Mouse (Mus musculus) forebrain, embryonic 13.5 days (tissue): ENCODE results near the gene Lypd6. TPM values are rescaled to one million over a fixed set of nuclear protein-coding genes. Genes with fewer than 3 reads are reported as not detected.

Experiments
- ATAC-seq: fragments of 200-750 bp; cut with Nextera tagmentation; 2 replicates; pipeline ENCODE4 v1.8.0; 2017
- H3K27ac ChIP-seq: fragments of 300-500 bp; sonication (generic); 2 replicates; pipeline ENCODE4 v1.5.1; 2015; ENCODE audit warnings: inconsistent platforms, mild to moderate bottlenecking, moderate library complexity
- H3K27me3 ChIP-seq: fragments of 300-500 bp; sonication (generic); 2 replicates; pipeline ENCODE4 v1.6.1; 2015; ENCODE audit warnings: mild to moderate bottlenecking, inconsistent platforms
- H3K36me3 ChIP-seq: fragments of 300-500 bp; sonication (generic); 2 replicates; pipeline ENCODE4 v1.6.1; 2015; ENCODE audit warnings: mild to moderate bottlenecking, inconsistent platforms; ENCODE audit not compliant: poor library complexity, severe bottlenecking
- H3K4me1 ChIP-seq: fragments of 300-500 bp; sonication (generic); 2 replicates; pipeline ENCODE4 v1.6.1; 2015; ENCODE audit warnings: inconsistent platforms
- H3K4me2 ChIP-seq: fragments of 300-500 bp; sonication (generic); 2 replicates; pipeline ENCODE4 v1.6.1; 2015; ENCODE audit warnings: inconsistent platforms, mild to moderate bottlenecking, moderate library complexity
- H3K4me3 ChIP-seq: fragments of 300-500 bp; sonication (generic); 2 replicates; pipeline ENCODE4 v1.5.1; 2015; ENCODE audit warnings: mild to moderate bottlenecking, inconsistent platforms
- H3K9ac ChIP-seq: fragments of 300-500 bp; sonication (generic); 2 replicates; pipeline ENCODE4 v1.6.1; 2015; ENCODE audit warnings: mild to moderate bottlenecking, inconsistent platforms
- H3K9me3 ChIP-seq: fragments of 300-500 bp; sonication (generic); replicated peaks from 2 replicates; pipeline ENCODE4 v1.6.1; 2016; ENCODE audit warnings: inconsistent platforms
- whole genome bisulfite sequencing: fragments of 180-500 bp; shearing (Covaris S2); methylation state at CpG from one replicate; pipeline ENCODE4 v1.1.7; 2015; 5-methylcytosine and 5-hydroxymethylcytosine counted together
- polyA plus RNA-seq: library from polyadenylated mRNA; unstranded; fragments of >200 nt; fragmentation: Nextera tagmentation; extraction: Ambion mirVana; gene quantifications from 2 replicates; pipeline ENCODE4 v1.2.1, GENCODE M21; 2015

Lypd6 gene
- polyA plus RNA-seq, 1 experiment from 2014 or later, result 12.6 TPM

DNA sequence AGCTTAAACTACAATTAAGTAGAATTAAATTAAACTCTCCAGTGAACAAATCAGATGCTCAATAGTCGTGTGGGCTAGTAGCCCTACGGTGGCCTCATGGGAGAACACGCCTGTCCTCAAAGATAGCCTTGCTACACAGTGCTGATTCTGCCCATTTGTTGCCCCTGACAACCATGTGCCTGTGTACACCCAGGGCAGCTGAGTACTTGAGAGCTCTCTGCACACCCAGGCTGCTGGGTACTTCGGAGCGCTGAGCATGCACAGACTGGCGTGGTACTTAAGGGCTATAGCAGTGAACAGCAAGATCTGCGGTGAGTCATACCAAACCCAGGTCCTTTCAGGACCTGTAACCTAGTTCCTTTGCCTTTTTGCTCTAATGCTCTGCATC lies 84.0 kb downstream of the Lypd6 start:
- Histone ChIP-seq H3K9ac (no peak overlapping the region), H3K4me2 (no peak overlapping the region), H3K4me3 (no peak overlapping the region), H3K27me3 (no peaks in the 10 kb centered on the region), H3K36me3 (no peaks in the 10 kb centered on the region), H3K4me1 (no peaks in the 10 kb centered on the region), H3K9me3 (no peaks in the 10 kb centered on the region), H3K27ac (no peak overlapping the region)
- 0 out of 2 replicates have a peak, but pooled peaks have one; percentile 13 for ATAC-seq
- WGBS, result 86% methylated on average over 7 of the region's 7 CpGs

DNA sequence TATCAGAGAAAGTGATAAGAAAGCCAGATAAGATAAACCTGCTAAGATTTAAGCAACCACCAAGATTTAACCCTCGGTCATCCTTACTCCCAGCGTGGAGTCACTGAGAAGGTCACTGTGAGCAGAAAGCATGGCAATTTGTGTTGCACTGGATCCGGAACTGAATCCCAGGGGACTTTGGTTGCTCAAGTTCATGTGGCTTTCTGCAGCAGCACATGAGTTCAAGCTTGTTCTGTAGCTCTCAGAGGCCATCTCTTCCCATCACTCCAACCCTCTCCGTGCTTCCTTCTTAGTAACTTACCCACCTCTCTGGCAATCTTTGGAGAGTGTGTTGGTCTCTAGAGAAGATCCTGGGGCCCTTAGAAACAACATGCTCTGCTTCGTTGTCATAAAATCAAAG lies 84.6 kb downstream of the Lypd6 start:
- Histone ChIP-seq H3K27me3 (no peaks in the 10 kb centered on the region), H3K36me3 (no peaks in the 10 kb centered on the region), H3K9ac (no peak overlapping the region), H3K4me1 (no peaks in the 10 kb centered on the region), H3K4me2 (no peak overlapping the region), H3K9me3 (no peaks in the 10 kb centered on the region), H3K27ac (no peak overlapping the region), H3K4me3 (no peak overlapping the region)
- 94% methylated on average over 5 of the region's 5 CpGs for WGBS
- ATAC-seq, result no peak

DNA sequence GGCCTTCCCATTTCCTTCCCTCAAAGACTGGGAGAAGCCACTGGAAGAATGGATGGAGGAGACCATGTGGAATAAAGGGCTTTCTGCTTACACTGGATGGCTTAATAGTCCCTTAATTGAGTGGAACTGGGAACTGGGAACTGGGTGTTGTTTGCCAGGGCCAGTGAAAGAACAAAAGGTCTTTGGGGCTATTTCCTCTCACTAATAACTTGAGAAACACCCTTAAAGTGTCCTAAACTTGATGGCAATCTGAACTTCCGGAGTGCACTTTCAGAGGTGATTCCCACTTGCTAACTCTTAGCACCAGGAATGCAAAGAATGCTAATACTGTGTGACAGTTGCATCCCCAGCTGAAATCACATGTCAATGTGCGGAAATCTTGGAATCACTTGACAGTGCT lies 85.2 kb downstream of the Lypd6 start:
- no peaks in the 10 kb centered on the region for H3K36me3 ChIP-seq
- 73% methylated on average over 2 of the region's 2 CpGs for WGBS

DNA sequence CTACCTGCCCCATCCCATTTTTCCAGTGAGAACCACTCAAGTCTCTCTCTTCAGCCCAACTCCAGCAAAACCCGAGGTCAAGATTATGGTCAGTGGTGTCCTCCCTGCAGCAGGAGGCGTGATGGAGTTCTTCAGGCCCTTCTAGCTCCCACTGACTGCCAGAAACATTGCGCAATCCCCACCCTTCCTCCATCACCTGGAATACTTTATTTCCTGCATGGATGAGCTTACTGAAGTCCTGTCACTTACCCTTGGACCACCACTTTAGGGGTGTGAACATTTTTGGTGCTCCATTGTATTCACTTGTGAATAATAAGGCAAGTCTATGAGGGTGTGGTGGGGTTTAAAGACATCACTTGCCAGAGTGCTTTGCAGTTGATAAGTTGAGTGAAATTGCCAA lies 85.7 kb downstream of the Lypd6 start:
- Histone ChIP-seq H3K4me3 (no peak overlapping the region), H3K27me3 (no peaks in the 10 kb centered on the region), H3K27ac (no peak overlapping the region), H3K9ac (no peak overlapping the region), H3K9me3 (0 out of 2 replicates have a peak, but pooled peaks cover 5% of the 10 kb centered on the region), H3K4me2 (no peak overlapping the region), H3K4me1 (no peaks in the 10 kb centered on the region), H3K36me3 (no peaks in the 10 kb centered on the region)
- ATAC-seq, result no peak
- 91% methylated on average over 3 of the region's 3 CpGs for WGBS

More for the DNA sequence above, 85.2 kb downstream of the Lypd6 start:
- no peak overlapping the region for H3K4me2 ChIP-seq
- no peak overlapping the region for H3K4me3 ChIP-seq
- no peak for ATAC-seq
- no peaks in the 10 kb centered on the region for H3K27me3 ChIP-seq
- no peak overlapping the region for H3K27ac ChIP-seq
- H3K9ac ChIP-seq, result no peak overlapping the region
- H3K4me1 ChIP-seq, result no peaks in the 10 kb centered on the region
- H3K9me3 ChIP-seq, result 0 out of 2 replicates have a peak, but pooled peaks cover 4% of the 10 kb centered on the region

DNA sequence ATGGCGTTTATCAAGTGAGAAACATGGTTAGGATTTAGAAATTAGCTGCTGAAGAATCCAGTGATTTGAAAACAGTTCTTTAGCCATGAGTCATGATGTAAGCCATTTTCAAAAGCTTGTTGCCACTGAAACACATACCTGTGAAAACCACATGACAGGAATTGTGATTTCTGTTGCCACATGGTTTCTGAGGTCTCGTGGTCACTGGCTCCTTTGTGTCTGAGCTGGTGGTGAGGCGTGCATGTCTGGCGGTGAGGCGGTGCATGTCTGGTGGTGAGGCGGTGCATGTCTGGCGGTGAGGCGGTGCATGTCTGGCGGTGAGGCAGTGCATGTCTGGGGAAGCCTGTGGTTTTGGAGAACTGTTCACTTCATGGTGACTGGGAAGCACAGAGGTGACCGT lies 89.8 kb downstream of the Lypd6 start:
- H3K36me3 ChIP-seq, result no peaks in the 10 kb centered on the region
- H3K4me3 ChIP-seq, result no peak overlapping the region
- no peak overlapping the region for H3K4me2 ChIP-seq
- 95% methylated on average over 10 of the region's 10 CpGs for WGBS
- H3K9ac ChIP-seq, result no peak overlapping the region
- H3K4me1 ChIP-seq, result no peaks in the 10 kb centered on the region
- ATAC-seq, result no peak
- H3K27ac ChIP-seq, result no peak overlapping the region
- no peaks in the 10 kb centered on the region for H3K27me3 ChIP-seq
- H3K9me3 ChIP-seq, result 0 out of 2 replicates have a peak, but pooled peaks cover 5% of the 10 kb centered on the region

DNA sequence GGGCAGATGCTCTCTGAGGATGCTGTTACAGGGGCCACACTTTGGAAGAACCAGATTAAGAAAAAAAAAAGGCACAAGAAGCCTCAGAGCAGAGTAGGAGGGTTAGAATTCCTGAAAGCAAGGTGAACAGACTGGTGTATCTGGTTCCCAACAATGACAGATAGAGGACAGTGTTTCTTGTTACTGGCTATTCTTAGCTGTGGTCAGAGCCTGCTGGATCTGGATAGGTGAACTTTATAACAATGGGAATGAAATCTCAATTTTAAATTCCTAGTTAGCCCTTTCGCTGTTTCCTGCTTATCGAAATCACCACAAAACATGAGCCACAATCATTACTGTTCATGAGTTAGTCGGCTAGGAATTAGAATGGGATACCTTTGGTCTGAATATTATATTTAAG lies 93.8 kb downstream of the Lypd6 start:
- no peaks in the 10 kb centered on the region for H3K27me3 ChIP-seq
- H3K36me3 ChIP-seq, result no peaks in the 10 kb centered on the region
- H3K27ac ChIP-seq, result no peak overlapping the region
- ATAC-seq, result no peak
- H3K4me3 ChIP-seq, result no peak overlapping the region
- WGBS, result 92% methylated on average over 3 of the region's 3 CpGs
- H3K9ac ChIP-seq, result no peak overlapping the region
- H3K4me2 ChIP-seq, result no peak overlapping the region
- H3K4me1 ChIP-seq, result 0 out of 2 replicates have a peak, but pooled peaks cover 4% of the 10 kb centered on the region
- H3K9me3 ChIP-seq, result 0 out of 2 replicates have a peak, but pooled peaks cover 5% of the 10 kb centered on the region

DNA sequence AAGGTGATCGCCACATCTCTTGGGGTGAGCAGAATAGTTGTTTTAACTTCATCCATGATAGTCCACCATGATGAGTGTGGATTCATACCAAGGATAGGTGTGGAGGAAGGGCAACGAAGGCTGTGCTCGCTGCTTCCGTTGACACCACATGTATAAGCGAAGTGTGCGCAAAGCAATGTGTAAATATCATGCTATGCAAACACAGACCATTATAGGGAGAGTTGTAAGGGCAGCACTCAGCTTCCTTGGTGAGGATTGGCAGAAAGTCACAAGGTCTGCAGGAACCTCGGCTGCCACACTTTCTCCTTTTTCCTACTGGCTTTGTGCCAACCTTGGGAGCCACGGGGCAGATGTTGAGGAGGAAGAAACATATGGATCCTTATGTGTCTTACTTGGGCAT lies 97.4 kb downstream of the Lypd6 start:
- no peak for ATAC-seq
- no peaks in the 10 kb centered on the region for H3K27me3 ChIP-seq
- H3K9me3 ChIP-seq, result no peaks in the 10 kb centered on the region
- H3K4me2 ChIP-seq, result no peak overlapping the region
- no peak overlapping the region for H3K27ac ChIP-seq
- 86% methylated on average over 8 of the region's 8 CpGs for WGBS
- no peaks in the 10 kb centered on the region for H3K36me3 ChIP-seq
- H3K4me3 ChIP-seq, result no peak overlapping the region
- H3K9ac ChIP-seq, result no peak overlapping the region
- H3K4me1 ChIP-seq, result 0 out of 2 replicates have a peak, but pooled peaks cover 8% of the 10 kb centered on the region

DNA sequence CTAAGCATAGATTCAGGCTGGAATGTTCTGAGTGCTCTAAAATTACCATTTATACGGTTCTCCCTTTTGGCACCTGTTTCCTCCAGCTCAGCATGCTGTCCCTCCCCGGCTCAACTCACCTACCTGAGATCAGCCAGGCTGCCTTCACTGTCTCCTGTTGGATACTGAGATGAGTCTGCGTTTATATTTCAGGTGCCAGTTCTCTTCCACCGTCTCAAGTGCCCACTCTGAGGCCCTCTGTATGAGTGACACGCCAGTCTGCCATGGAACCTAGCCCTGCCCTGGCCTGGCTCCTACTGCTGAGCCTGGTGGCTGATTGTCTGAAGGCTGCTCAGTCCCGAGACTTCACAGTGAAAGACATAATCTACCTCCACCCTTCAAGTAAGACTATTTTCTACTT lies 99.0 kb downstream of the Lypd6 start:
- no peak overlapping the region for H3K4me2 ChIP-seq
- H3K4me3 ChIP-seq, result no peak overlapping the region
- ATAC-seq, result no peak
- 0 out of 2 replicates have a peak, but pooled peaks cover 8% of the 10 kb centered on the region for H3K4me1 ChIP-seq
- H3K27me3 ChIP-seq, result no peaks in the 10 kb centered on the region
- no peak overlapping the region for H3K27ac ChIP-seq
- 65% methylated on average over 6 of the region's 6 CpGs for WGBS
- no peak overlapping the region for H3K9ac ChIP-seq
- no peaks in the 10 kb centered on the region for H3K9me3 ChIP-seq
- H3K36me3 ChIP-seq, result no peaks in the 10 kb centered on the region

DNA sequence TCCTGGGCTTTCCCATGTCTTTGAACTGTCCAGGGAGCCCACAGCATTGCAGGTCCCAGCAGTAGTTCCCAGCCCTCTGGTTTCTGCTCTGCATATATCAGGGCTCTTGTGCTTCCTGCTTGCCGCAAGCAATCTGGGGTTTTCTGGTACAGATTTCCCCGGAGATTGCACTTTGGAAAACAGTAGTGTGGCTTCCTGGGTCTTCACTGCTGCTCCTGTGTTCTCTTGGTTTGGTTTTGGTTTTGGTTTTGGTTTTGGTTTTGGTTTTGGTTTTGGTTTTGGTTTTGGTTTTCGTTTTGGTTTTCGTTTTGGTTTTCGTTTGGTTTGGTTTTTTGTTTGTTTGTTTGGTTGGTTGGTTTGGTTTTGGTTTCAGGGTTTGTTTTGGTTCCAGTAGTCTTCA lies 99.9 kb downstream of the Lypd6 start:
- Histone ChIP-seq H3K4me1 (0 out of 2 replicates have a peak, but pooled peaks cover 8% of the 10 kb centered on the region), H3K9ac (no peak overlapping the region), H3K27me3 (no peaks in the 10 kb centered on the region), H3K4me2 (no peak overlapping the region), H3K9me3 (no peaks in the 10 kb centered on the region), H3K4me3 (no peak overlapping the region), H3K36me3 (no peaks in the 10 kb centered on the region), H3K27ac (no peak overlapping the region)
- no peak for ATAC-seq
- 82% methylated on average over 5 of the region's 5 CpGs for WGBS

DNA sequence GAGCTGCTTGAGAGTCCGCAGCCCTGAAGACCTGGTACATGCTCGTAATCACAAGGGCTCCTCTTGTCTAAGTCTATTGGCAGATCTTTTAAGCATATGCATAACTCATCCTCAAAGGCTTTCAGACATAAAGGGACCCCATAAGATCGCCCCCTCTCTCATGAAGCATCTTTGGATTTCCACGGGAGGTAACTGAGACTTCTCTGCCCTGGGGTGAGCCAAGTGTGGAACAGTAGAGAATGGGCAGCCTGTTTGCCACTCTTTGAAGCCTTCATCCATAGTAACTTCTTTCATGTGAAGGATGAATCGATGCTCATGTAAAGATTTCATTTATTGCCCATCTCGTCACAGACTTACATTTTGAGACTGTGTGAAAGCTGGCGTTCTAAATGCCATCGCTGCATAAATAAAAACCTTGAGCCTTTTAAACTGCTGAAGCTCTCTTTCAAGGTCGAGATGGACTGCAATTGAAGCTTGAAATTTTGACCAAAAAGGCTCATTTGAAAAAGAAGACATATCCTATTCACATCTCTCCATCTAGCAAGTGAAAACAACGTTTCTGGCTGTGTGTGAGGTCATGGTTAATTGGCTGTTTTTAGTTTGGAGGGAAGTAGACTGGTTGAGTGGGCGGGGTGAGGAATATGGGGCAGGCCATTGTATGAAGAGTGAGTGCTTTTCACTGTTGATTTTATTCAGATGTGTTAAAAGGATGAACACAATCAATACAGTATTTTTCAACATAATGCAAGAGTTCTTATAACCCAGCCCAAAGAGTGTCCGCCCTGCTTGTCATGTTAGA lies 107.7 kb downstream of the Lypd6 start:
- H3K36me3 ChIP-seq, result no peaks in the 10 kb centered on the region
- H3K9ac ChIP-seq, result no peak overlapping the region
- no peak overlapping the region for H3K4me2 ChIP-seq
- ATAC-seq, result no peak
- H3K9me3 ChIP-seq, result no peaks in the 10 kb centered on the region
- no peak overlapping the region for H3K4me3 ChIP-seq
- H3K27ac ChIP-seq, result no peak overlapping the region
- H3K4me1 ChIP-seq, result peaks cover 13% of the 10 kb centered on the region
- H3K27me3 ChIP-seq, result no peaks in the 10 kb centered on the region
- WGBS, result 43% methylated on average over 12 of the region's 12 CpGs

DNA sequence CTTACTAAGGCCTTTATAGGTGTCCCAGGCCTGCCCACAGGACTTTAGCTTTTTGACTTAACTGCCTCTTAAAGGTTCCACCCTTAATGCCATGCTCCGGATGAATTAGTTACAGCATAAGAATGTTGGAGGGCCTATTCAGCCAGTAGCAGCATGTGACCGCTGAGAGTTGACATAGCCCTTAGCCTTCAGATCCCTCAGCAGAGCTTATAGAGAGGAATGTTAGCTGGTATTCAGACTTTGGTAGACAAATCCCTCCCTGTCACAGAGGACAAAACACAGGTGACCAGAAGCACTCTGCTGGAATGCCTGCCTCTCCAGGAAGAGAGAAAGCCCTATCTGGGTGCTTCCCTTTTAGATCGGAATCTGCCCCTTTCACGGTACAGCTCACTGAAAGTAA lies 109.5 kb downstream of the Lypd6 start:
- Histone ChIP-seq H3K4me1 (peaks cover 13% of the 10 kb centered on the region), H3K9me3 (no peaks in the 10 kb centered on the region), H3K27me3 (no peaks in the 10 kb centered on the region), H3K27ac (no peak overlapping the region), H3K4me2 (no peak overlapping the region), H3K4me3 (no peak overlapping the region), H3K9ac (no peak overlapping the region), H3K36me3 (no peaks in the 10 kb centered on the region)
- 66% methylated on average over 4 of the region's 4 CpGs for WGBS
- ATAC-seq, result no peak

DNA sequence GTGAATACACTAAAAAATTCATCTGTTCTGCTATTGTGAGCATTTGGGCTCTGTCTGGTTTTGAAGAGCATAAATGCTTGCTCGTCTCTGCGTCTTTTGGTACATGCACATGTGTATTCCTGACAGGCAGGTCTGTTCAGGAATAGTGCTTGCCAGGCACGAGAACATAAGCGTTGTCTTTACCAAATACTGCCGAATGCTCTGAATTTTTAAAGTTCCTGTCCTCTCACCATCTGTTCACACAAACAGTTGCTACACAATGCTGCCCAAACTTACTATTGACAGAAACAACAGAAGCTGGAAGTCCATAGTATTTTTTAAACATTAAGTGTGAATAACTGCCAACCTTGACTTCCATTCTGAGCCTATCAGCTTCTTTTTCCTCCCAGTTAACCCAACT lies 112.9 kb downstream of the Lypd6 start:
- H3K9me3 ChIP-seq, result no peaks in the 10 kb centered on the region
- 71% methylated on average over 5 of the region's 5 CpGs for WGBS
- H3K36me3 ChIP-seq, result no peaks in the 10 kb centered on the region
- no peak overlapping the region for H3K9ac ChIP-seq
- H3K4me1 ChIP-seq, result peaks cover 5% of the 10 kb centered on the region
- H3K4me2 ChIP-seq, result no peak overlapping the region
- no peaks in the 10 kb centered on the region for H3K27me3 ChIP-seq
- H3K4me3 ChIP-seq, result no peak overlapping the region
- H3K27ac ChIP-seq, result no peak overlapping the region
- peak; percentile 75; the same call in 1 of the 2 replicates for ATAC-seq

DNA sequence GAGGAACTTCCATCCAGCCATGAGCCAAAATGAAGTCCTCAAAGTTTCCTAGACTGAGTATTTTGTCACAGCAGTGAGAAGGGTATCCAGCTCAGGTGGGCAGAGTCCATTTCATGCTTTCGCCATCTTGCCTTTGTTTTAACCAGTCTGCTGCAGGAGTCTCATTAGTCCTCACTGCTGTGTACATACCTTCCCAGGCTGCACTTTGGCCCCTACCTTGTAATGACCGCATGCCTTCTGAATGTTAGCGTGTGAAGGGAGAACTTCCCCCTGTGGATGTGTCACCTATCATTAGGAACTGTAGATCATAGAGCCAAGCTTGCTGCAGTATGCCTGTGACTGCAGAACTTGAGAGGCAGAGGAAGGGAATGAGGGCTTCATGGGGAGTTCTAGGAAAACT lies 114.2 kb downstream of the Lypd6 start:
- Histone ChIP-seq H3K4me2 (no peak overlapping the region), H3K27ac (no peak overlapping the region)

More for the DNA sequence above, 114.2 kb downstream of the Lypd6 start:
- Histone ChIP-seq H3K27me3 (no peaks in the 10 kb centered on the region), H3K4me1 (peaks cover 9% of the 10 kb centered on the region; the same call in 1 of the 2 replicates), H3K36me3 (no peaks in the 10 kb centered on the region), H3K4me3 (no peak overlapping the region), H3K9ac (no peak overlapping the region), H3K9me3 (no peaks in the 10 kb centered on the region)
- no peak for ATAC-seq
- 89% methylated on average over 3 of the region's 3 CpGs for WGBS
